Mouse (Mus musculus) heart, adult 18-20 months (tissue): ENCODE results near the gene Kcnab2. TPM values are rescaled to one million over a fixed set of nuclear protein-coding genes. Genes with fewer than 3 reads are reported as not detected.

Source experiments
- DNase-seq, 2 experiments: peaks; one replicate each; pipeline ENCODE4 v3.0.0; 2021 to 2022; ENCODE audit warnings: mixed read lengths in 1 of 2
- long read RNA-seq, 2 experiments: library from polyadenylated mRNA; stranded (forward); transcript quantifications; one replicate each; pipeline ENCODE4 v2.0.0; 2021
- total RNA-seq, 2 experiments: library from RNA; stranded (reverse); gene quantifications; 2 replicates each; pipeline ENCODE4 v1.2.3; 2021

Kcnab2 gene
- total RNA-seq, result 1 to 10 TPM; 2.7 to 3.3 TPM
- long read RNA-seq, experiment 1, partial matches to known transcripts, result 1 of 1 reads
- long read RNA-seq, experiment 1, other reads (novel, unspliced or antisense), result 0 of 1 reads
- long read RNA-seq, experiment 2, result 0 reads

GRCm38 (mm10) chr4:152477466-152478223, at the start of gene Kcnab2:
Gene Kcnab2, minus strand, starts transcription at chr4:152477871.
- DNase-seq, result peak; percentile 99 to 100

GRCm38 (mm10) chr4:152520083-152520482, 42.4 kb upstream of the Kcnab2 start:
- DNase-seq, result peak; percentile 24 to 71

DNA sequence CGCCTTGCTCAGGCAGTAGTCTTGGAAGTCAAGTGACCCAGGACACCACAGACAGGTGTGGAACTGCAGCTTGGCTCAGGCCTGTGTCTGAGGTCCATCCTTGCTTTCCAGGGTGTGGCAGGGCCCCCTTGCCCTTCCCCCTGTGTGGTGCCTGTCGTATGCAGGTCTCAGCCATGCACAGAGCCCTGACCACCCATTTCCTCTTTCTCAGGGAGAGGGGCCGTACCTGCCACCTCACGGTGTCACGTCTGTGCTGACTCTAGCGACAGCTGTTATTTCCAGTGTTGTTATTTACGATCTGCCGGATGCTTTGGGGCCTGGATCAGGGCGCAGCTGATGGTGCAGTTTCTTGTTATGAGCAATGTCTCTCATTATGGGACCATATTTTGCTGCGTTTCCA, 41.4 kb upstream of the Kcnab2 start:
- DNase-seq, result no peak

GRCm38 (mm10) chr4:152514884-152515283, 37.2 kb upstream of the Kcnab2 start:
- no peak for DNase-seq

- no peak for DNase-seq
These were observed 34.7 kb upstream of the Kcnab2 start for GRCm38 (mm10) chr4:152512221-152512925.

GRCm38 (mm10) chr4:152494360-152494879, 16.7 kb upstream of the Kcnab2 start:
- DNase-seq, result no peak

DNA sequence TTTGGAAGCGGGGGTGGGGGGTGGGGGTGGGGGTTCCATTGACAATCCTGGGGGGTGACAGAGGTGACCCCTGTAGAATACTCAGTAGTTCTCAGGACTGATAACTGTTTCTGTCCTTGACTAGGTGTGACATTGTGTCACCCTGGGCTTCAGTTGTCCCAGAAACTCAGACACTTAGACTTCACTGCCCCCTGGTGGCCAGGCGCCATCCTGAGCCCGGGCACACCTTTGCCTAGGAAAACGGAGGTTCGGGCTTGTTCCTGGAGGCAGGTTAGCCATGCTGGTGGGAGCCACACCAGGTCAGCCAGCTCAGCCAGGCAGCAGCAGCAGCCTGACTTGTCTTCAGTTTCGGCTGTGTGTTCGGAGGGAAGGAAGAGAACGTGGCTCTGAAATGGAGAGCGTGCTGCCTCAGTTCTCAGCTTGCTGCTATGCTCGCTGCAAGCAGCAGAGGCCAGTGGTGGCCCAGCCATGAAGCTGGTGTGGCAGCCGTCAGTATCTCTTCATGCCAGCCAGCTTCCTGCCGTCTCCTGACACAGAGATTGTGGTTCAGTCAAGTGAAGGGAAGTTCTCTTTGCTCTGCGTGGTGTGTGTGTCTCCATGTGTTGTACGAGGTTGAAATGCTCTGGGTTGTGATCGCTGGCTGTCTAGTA, 13.7 kb upstream of the Kcnab2 start:
- DNase-seq, result peak; percentile 62 to 85

GRCm38 (mm10) chr4:152490311-152490710, 12.6 kb upstream of the Kcnab2 start:
- peak in 1 of 2 experiments; percentile 21 for DNase-seq

DNA sequence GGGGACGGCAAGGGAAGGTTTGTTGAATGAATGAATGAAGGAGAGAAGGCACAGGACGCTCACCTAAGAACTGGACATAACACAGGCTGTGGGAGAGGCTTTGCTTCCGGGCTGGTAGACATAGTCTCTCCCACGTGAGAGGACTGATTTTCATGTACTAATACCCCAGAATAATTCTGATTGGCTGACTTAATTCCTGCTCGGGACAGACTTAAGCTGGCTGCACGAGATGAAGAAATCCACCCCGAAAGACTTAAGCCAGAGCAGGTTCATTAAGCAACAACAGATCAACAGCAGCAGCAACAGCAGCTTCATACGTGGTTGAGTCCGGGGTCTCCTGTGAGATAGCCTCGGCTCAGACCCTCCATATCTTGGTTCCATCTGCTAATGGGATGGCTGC, 10.4 kb upstream of the Kcnab2 start:
- no peak for DNase-seq

DNA sequence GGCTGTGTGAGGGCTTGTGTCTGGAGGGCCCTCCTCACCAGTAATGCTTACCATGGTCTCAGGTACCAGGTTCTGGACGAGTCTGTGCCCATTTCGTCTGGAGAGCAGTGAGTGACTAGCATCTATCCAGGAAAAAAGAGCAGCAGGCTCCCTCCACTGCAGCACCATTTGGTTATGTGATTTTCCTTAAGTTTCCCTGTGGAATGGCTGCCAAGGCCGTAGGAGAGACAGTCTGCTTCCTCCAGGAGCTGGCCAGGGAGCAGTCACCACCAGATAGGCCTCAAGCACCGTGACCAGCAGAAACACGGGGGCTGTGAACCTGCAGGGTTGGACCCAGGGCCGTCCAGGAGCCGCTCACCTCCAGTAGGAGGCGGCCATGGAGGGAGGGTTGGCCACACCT, 2.8 kb upstream of the Kcnab2 start:
- no peak for DNase-seq

- no peak for DNase-seq
These were observed 525 bp upstream of the Kcnab2 start for GRCm38 (mm10) chr4:152478224-152478567.

- no peak for DNase-seq
These were observed 585 bp downstream of the Kcnab2 start for GRCm38 (mm10) chr4:152477106-152477465.

GRCm38 (mm10) chr4:152476427-152477023, 1.1 kb downstream of the Kcnab2 start, which contains the start of gene Nphp4:
Gene Nphp4, plus strand, starts transcription at chr4:152476706.
- DNase-seq, result no peak

DNA sequence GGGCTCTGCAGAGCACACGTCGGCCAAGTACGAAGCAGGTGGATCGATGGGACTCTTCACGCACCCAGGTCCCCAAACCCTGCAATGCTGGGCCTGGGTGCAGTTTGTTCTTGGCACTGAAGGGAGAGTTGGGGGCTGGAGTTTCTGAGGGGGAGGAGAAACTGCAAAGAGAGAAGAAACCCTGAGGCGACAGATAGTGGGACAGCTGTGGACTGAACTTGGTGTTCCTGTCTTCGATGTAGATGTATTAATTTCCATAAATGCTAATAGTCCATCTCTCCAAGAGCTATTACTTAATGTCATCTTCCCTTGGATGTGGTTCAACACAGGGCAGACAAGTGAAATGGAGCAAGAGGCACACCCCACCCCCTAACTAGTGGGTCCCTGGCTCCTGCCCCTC, 1.7 kb downstream of the Kcnab2 start:
- DNase-seq, result no peak

DNA sequence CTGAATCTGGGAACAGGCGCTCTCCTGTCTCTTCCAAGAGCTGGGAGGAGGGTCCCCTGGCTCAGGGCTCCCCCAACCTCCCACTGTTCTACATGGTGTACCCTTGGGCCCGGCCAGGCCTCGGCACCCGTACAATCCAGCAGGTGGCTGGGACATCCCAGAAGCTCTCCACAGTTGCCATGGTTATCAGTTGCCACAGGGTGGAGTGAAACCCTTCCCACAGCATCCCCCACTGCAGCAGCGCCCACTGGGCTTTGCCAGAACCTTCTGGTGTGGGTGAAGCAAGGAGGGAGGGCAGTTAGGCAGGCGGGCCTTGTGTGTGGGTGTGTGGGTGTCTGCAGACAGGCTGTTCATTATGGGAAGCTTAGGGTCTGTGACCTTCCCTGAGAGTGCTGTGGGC, 9.7 kb downstream of the Kcnab2 start:
- DNase-seq, result no peak

- DNase-seq, result no peak
These were observed 11.1 kb downstream of the Kcnab2 start for GRCm38 (mm10) chr4:152466601-152467000.

- no peak for DNase-seq
These were observed 12.6 kb downstream of the Kcnab2 start for GRCm38 (mm10) chr4:152465116-152465515.

GRCm38 (mm10) chr4:152463147-152463546, 14.5 kb downstream of the Kcnab2 start:
- peak; percentile 61 to 79 for DNase-seq

DNA sequence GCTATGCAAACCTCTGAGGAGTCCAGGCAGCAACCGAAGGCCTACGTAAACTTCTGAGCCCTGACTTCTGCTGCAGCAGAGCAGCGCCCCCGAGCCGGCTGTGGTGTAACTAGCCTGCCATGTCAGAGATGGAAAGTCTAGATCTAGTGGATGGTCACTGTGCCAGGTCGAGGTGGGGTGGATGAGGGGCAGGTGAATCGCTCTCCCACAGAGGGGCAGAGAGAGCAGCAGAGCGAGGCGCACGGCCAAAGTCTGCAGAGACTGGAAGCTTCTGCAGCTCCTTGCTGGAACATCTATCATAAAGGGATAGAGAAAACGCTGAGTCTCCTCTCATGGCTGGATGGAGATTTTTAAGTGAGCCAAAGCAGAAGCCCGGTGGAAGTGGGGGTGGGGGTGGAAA, 15.2 kb downstream of the Kcnab2 start:
- no peak for DNase-seq

DNA sequence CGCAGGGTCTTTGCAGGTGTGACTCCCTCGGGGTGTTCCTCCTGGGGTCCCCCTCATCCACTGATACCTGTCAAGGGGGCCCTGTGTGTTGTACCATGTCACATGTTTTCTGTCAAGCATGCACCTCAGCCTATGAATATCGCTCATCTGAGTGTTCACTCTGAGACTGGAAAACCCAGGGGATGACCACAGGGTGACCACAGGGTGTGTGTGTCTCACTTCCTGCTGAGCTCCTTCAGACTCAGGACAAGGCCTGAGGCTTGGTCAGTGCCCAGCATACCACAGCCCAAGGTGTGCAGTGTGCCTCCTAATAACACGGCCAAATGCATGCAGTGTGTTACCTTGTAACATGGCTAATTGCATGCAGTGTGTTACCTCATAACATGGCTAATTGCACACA, 20.0 kb downstream of the Kcnab2 start:
- no peak for DNase-seq

DNA sequence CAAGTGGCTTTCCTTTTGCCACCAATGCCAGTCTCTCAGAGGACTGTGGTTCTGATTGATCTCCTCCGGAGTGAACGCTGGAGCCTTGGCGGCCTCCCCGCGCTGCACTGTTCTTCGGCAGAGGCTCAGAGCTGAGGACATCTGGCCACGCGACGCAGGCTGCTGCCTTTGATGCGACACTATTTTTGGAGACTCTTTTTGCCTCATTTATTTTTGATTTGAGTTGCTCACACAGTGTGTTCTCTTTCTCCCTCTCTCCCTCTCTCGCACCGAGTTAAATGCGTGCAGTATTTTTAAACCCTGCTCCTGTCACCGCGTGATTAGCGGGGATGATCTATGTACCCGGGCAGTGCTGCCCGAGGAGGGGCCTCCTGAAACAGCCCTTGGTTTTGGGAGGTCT, 21.1 kb downstream of the Kcnab2 start:
- no peak for DNase-seq

- DNase-seq, result no peak
These were observed 23.5 kb downstream of the Kcnab2 start for GRCm38 (mm10) chr4:152454153-152454552.
